In the genomic region with DNA sequence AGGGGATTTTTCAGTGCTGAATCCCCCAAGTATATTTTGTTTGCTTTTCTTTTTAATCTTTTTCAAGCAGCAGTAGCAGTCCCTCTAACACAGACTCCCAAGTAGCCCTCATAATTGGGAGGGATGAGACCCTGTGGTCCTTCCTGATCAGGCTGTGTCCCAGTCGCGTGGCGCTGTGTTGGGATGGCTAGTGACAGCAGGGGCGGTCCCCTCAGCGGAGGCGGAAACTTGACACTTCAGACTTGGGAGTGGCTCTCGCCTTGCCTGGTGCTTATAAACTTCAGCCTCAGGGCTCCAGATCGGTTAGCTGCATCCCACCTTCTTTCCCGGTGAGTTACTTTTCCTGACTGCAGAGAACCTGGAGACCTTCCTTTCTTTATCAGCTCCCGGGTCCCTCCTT, we compare ENCODE assay signal across 8 mouse cellular contexts. TPM values are rescaled to one million over a fixed set of nuclear protein-coding genes. Genes with fewer than 3 reads are reported as not detected.
DNase-seq lines count a peak whose midpoint lies in the region; ATAC-seq and TF ChIP-seq lines count a peak whose summit lies in the region.

No protein-coding gene starts in this region.

- peak overlapping the region; percentile 41 for H3K9ac ChIP-seq in hindbrain, embryonic 16.5 days (ENCODE audit: low read depth, low read length)
- peak overlapping the region; percentile 68 for H3K9ac ChIP-seq in liver, embryonic 12.5 days

- H3K36me3 ChIP-seq in hindbrain, embryonic 16.5 days (ENCODE audit: control insufficient read depth, insufficient read depth, low read length), result no peaks in the 10 kb centered on the region
- peaks cover 5% of the 10 kb centered on the region; the same call in 1 of the 2 replicates for H3K36me3 ChIP-seq in liver, embryonic 12.5 days
- no peaks in the 10 kb centered on the region for H3K36me3 ChIP-seq in myocyte (ENCODE audit: control insufficient read depth, insufficient read depth)

- H3K4me1 ChIP-seq in hindbrain, embryonic 16.5 days (ENCODE audit: control insufficient read depth, insufficient read depth, low read depth, low read length), result peaks cover 3% of the 10 kb centered on the region; the same call in 1 of the 2 replicates
- peaks cover 32% of the 10 kb centered on the region for H3K4me1 ChIP-seq in liver, embryonic 12.5 days

- peak overlapping the region; percentile 64 for H3ac ChIP-seq in myocyte (ENCODE audit: control insufficient read depth, insufficient read length)

- DNase-seq in frontal cortex, postnatal 14 days (ENCODE audit: low spot score in 2 of 2), result no peak
- peak; percentile 40 for DNase-seq in c-Kit-negative CD71-positive TER-119-positive erythroid progenitor cells, embryonic 14.5 days (ENCODE audit: low read depth, low spot score)
- DNase-seq in gastrocnemius, adult 8-10 months (ENCODE audit: low spot score in 2 of 2), result peak; percentile 53 to 65
- peak; percentile 48 for DNase-seq in thymus, postnatal 0 days (ENCODE audit: low spot score)

- H3K4me3 ChIP-seq in hindbrain, embryonic 16.5 days (ENCODE audit: low read length), result peak overlapping the region; percentile 32
- peak overlapping the region; percentile 61 for H3K4me3 ChIP-seq in liver, embryonic 12.5 days
- peak overlapping the region; percentile 52 for H3K4me3 ChIP-seq in myocyte

- no peaks in the 10 kb centered on the region for H3K79me2 ChIP-seq in myocyte (ENCODE audit: control insufficient read depth, insufficient read depth)

- no peak overlapping the region for H3K27ac ChIP-seq in hindbrain, embryonic 16.5 days (ENCODE audit: low read depth, low read length)
- peak overlapping the region; percentile 17; the same call in 1 of the 2 replicates for H3K27ac ChIP-seq in liver, embryonic 12.5 days

- peak; percentile 74 for TF ChIP-seq POLR2A in myocyte (IDR thresholded peaks at IDR 0.05; ENCODE audit: insufficient read length, low read depth)

- no peaks in the 10 kb centered on the region for H3K9me3 ChIP-seq in hindbrain, embryonic 16.5 days (ENCODE audit: control insufficient read depth, low read length)
- no peaks in the 10 kb centered on the region for H3K9me3 ChIP-seq in liver, embryonic 12.5 days (replicated peaks)

- H3K27me3 ChIP-seq in hindbrain, embryonic 16.5 days (replicated peaks; ENCODE audit: control insufficient read depth, insufficient read depth, low read length), result peaks cover 24% of the 10 kb centered on the region
- peaks cover 23% of the 10 kb centered on the region for H3K27me3 ChIP-seq in liver, embryonic 12.5 days (replicated peaks)
- no peaks in the 10 kb centered on the region for H3K27me3 ChIP-seq in myocyte (ENCODE audit: control insufficient read depth, insufficient read depth, insufficient read length)

- under 1% methylated on average over 10 of the region's 10 CpGs for WGBS in hindbrain, embryonic 16.5 days
- 0% methylated on average over 10 of the region's 10 CpGs for WGBS in liver, embryonic 12.5 days (ENCODE audit: insufficient replicate concordance)

- H3K4me2 ChIP-seq in hindbrain, embryonic 16.5 days (ENCODE audit: low read length), result peak overlapping the region; percentile 61
- H3K4me2 ChIP-seq in liver, embryonic 12.5 days, result peak overlapping the region; percentile 95
- H3K4me2 ChIP-seq in myocyte (ENCODE audit: low read depth), result peak overlapping the region; percentile 96

- peak; percentile 57 for ATAC-seq in frontal cortex, adult (ENCODE audit: low TSS enrichment)
- peak; percentile 47; the same call in 1 of the 2 replicates for ATAC-seq in hindbrain, embryonic 16.5 days
- ATAC-seq in liver, embryonic 12.5 days, result peak; percentile 86

TF ChIP-seq in myocyte, 11 proteins besides CTCF, POLR2A, EP300 and RAD21:
- peak; percentile 74 for TF ChIP-seq POLR2AphosphoS2 (IDR thresholded peaks at IDR 0.05; ENCODE audit: insufficient read length, low read depth)
- TF ChIP-seq SRF (IDR thresholded peaks at IDR 0.05; ENCODE audit: control insufficient read depth, insufficient read length, low read depth), result no peak
- peak; percentile 67 for TF ChIP-seq MAX (IDR thresholded peaks at IDR 0.05; ENCODE audit: low read depth)
TF ChIP-seq in myocyte: peak in this region for 2.

RNA-seq across cellular contexts. Expression of gene S100a13, which starts 0.5 kb away (rescaled TPM):
- 10 to 100 TPM in 3 of 4 experiments, 1 to 10 TPM in 1; 7.5 to 16.2 (median 11.8) TPM for total RNA-seq in gastrocnemius, adult 8-10 months (2022)
- polyA plus RNA-seq in hindbrain, embryonic 16.5 days (2015; fragmentation: Nextera tagmentation; extraction: Ambion mirVana), result 13.6 and 17.2 TPM in 2 replicates
- polyA plus RNA-seq in liver, embryonic 12.5 days (2016; fragmentation: Nextera tagmentation; extraction: Ambion mirVana), result 18.4 and 20.4 TPM in 2 replicates
- polyA plus RNA-seq in myocyte (2012; fragmentation: generic; extraction: Trizol), result 106 TPM
- polyA plus RNA-seq in thymus, postnatal 0 days (2015; fragmentation: Nextera tagmentation; extraction: Ambion mirVana), result 146 and 154 TPM in 2 replicates

RNA-seq across cellular contexts. Expression of gene S100a1, which starts 0.5 kb away (rescaled TPM):
- total RNA-seq in gastrocnemius, adult 8-10 months (2022), result 100 to 1,000 TPM; 157 to 190 (median 173) TPM
- polyA plus RNA-seq in hindbrain, embryonic 16.5 days (2015; fragmentation: Nextera tagmentation; extraction: Ambion mirVana), result 26.1 and 40.5 TPM in 2 replicates
- polyA plus RNA-seq in liver, embryonic 12.5 days (2016; fragmentation: Nextera tagmentation; extraction: Ambion mirVana), result 13.2 and 15.0 TPM in 2 replicates
- 189 TPM for polyA plus RNA-seq in myocyte (2012; fragmentation: generic; extraction: Trizol)
- polyA plus RNA-seq in thymus, postnatal 0 days (2015; fragmentation: Nextera tagmentation; extraction: Ambion mirVana), result 46.7 and 50.4 TPM in 2 replicates

RNA-seq across cellular contexts. Expression of gene Chtop, which starts 5.4 kb away (rescaled TPM):
- 100 to 1,000 TPM; 112 to 117 (median 114) TPM for total RNA-seq in gastrocnemius, adult 8-10 months (2022)
- polyA plus RNA-seq in hindbrain, embryonic 16.5 days (2015; fragmentation: Nextera tagmentation; extraction: Ambion mirVana), result 161 and 164 TPM in 2 replicates
- 85.7 and 88.1 TPM in 2 replicates for polyA plus RNA-seq in liver, embryonic 12.5 days (2016; fragmentation: Nextera tagmentation; extraction: Ambion mirVana)
- polyA plus RNA-seq in myocyte (2012; fragmentation: generic; extraction: Trizol), result 108 TPM
- 162 and 169 TPM in 2 replicates for polyA plus RNA-seq in thymus, postnatal 0 days (2015; fragmentation: Nextera tagmentation; extraction: Ambion mirVana)

RNA-seq across cellular contexts. Expression of gene S100a14, which starts 12.0 kb away (rescaled TPM):
- total RNA-seq in gastrocnemius, adult 8-10 months (2022), result not detected
- polyA plus RNA-seq in hindbrain, embryonic 16.5 days (2015; fragmentation: Nextera tagmentation; extraction: Ambion mirVana), result 0.19 TPM in 1 of 2 replicates, not detected in the other
- not detected in 2 replicates for polyA plus RNA-seq in liver, embryonic 12.5 days (2016; fragmentation: Nextera tagmentation; extraction: Ambion mirVana)
- polyA plus RNA-seq in myocyte (2012; fragmentation: generic; extraction: Trizol), result 2.9 TPM
- 43.5 and 47.3 TPM in 2 replicates for polyA plus RNA-seq in thymus, postnatal 0 days (2015; fragmentation: Nextera tagmentation; extraction: Ambion mirVana)

RNA-seq across cellular contexts. Expression of gene S100a16, which starts 22.4 kb away (rescaled TPM):
- total RNA-seq in gastrocnemius, adult 8-10 months (2022), result 10 to 100 TPM; 50.1 to 57.1 (median 51.9) TPM
- polyA plus RNA-seq in hindbrain, embryonic 16.5 days (2015; fragmentation: Nextera tagmentation; extraction: Ambion mirVana), result 50.5 and 60.8 TPM in 2 replicates
- 32.8 TPM in 2 replicates for polyA plus RNA-seq in liver, embryonic 12.5 days (2016; fragmentation: Nextera tagmentation; extraction: Ambion mirVana)
- polyA plus RNA-seq in myocyte (2012; fragmentation: generic; extraction: Trizol), result 210 TPM
- polyA plus RNA-seq in thymus, postnatal 0 days (2015; fragmentation: Nextera tagmentation; extraction: Ambion mirVana), result 136 and 139 TPM in 2 replicates

Comparison
In these comparisons a context has a peak if more than half of its experiments do, and no peak if none do; other contexts are left out.
1. DNase-seq: peak in c-Kit-negative CD71-positive TER-119-positive erythroid progenitor cells, embryonic 14.5 days (single experiment), gastrocnemius, adult 8-10 months (2 of 2) and thymus, postnatal 0 days (single experiment); none in frontal cortex, postnatal 14 days (0 of 2).
2. Peak in every context shown above with its lines, with median percentiles within 50 percentile points of each other: ATAC-seq, H3K4me2 ChIP-seq and H3K4me3 ChIP-seq.